Mouse (Mus musculus) G1E-ER4 (cell line): ENCODE results near the gene Nrip1. TPM values are rescaled to one million over a fixed set of nuclear protein-coding genes. Genes with fewer than 3 reads are reported as not detected.

Experiments used
- GATA1 ChIP-seq: IDR thresholded peaks from one replicate; pipeline ENCODE4 v1.8.0; 2012; ENCODE audit warnings: low read length, inconsistent platforms
- polyA plus RNA-seq: library from polyadenylated mRNA; stranded (reverse); fragments of >175 nt; gene quantifications from 2 replicates; pipeline ENCODE4 v1.2.3, GENCODE M21; 2012

The Nrip1 gene
- polyA plus RNA-seq = 13.6 and 17.2 TPM in 2 replicates

DNA sequence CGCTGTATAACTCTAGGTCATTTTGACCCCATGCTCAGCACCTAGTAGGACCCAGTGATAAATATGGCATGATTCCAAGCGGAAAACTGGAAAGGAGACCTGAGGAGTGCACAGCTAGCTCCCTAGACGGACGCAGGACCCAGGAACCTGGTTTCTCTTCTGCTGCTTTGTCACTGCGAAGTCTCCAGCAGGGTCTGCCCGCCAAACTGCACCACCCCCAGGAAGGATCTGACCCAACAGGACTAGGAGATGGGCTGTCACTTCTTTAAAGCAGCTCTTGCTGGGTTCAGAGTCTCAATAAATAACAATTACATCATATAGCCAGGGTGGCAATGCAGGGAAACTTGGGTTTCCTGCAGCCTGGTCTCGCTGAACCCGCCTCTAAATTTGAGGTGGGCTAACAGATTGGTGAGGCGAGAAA is at the start of gene Nrip1:
Nrip1 (minus strand) TSS at position 157 of the 421 bp plus-strand sequence.
- no peak for TF ChIP-seq GATA1

- TF ChIP-seq GATA1 = no peak
Observed at GRCm38 (mm10) chr16:76422531-76422930, 48.9 kb upstream of the Nrip1 start.

- no peak for TF ChIP-seq GATA1
Observed at GRCm38 (mm10) chr16:76419849-76420248, 46.2 kb upstream of the Nrip1 start.

- TF ChIP-seq GATA1 = no peak
Observed at GRCm38 (mm10) chr16:76416477-76416876, 42.9 kb upstream of the Nrip1 start.

DNA sequence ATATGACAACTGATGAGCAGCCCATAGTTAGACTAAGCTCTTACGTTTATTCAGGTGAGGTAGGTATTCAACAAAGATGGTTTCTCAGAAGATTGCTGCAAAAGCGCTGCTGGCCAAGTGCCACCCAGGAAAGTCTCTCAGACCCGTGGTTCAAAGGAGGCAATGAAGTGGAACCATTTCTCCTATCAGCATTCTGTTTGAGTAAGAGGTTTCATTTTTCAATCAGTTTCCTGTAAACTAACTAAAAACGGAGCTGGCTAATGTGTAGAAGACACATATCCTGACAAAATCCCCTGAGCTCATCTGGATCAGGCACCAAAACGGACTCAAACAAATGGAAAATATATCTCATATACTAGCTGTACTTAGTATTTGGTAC is 42.4 kb upstream of the Nrip1 start:
- TF ChIP-seq GATA1 = no peak

- no peak for TF ChIP-seq GATA1
Observed at GRCm38 (mm10) chr16:76415407-76416059, 41.9 kb upstream of the Nrip1 start.

DNA sequence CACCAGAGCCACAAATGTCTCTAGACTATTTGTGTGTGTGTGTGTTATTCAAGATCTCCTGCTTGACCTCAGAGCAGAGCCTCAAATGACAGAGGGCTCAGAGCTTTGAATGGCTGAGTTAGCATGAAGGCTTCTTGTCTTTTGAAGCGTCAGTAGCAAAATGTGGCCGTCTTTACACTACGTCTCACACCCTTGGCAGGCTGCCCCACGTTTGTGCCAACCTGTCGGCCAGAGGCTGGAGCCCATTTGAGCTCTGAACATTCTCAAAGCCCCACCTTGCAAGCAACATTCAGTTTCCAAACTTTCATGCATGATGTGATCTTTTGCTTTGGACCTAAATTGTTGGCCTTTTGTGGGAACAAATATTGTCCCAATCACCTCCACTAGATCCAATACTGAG is 40.9 kb upstream of the Nrip1 start:
- no peak for TF ChIP-seq GATA1

GRCm38 (mm10) chr16:76413581-76413980 is 40.0 kb upstream of the Nrip1 start:
- no peak for TF ChIP-seq GATA1

DNA sequence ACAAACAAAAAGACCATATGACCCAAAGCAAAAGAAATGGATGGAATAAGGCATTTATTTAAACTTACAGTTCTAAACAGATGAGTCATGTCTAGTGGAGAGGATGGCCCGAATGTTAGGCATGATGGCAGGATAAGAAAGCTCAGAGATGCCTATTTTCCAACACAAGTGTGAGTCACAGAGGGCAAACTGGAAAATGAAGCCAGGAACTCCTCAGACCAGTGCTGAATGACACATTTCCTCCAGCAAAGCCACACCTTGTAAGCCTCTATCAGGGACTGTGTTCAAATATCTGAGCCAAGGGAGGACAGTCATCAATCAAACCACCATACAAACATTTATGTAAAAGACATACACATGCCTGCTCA is 35.7 kb upstream of the Nrip1 start:
- no peak for TF ChIP-seq GATA1

DNA sequence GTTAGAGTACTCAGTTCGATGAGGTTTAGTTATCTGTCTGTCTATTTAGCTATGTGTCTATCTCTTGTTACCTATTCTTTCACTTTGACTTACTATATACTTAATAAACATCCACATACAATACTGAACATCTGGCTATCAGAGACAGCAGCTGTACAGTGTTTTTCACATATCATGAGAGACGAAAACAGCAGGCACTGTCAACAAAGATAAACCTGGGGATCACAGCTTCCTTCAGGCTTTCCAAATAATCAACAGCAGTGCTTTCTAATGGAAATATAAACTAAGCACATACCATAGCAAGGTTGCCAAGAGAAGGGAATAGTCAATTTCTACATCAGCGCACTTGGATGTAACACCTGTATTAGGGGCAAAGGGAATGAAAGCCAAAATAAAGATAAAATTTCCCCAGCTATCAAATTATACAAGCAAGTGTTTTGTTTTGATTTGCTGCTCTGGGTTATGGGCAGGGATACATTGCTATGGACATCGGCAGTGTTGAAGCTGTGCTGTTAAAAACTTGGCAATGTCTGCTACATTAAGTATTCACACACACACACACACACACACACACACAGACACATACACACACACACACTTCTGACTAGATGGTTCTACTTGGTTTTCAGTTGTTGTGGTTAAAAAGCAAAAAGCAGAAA is 35.2 kb upstream of the Nrip1 start:
- no peak for TF ChIP-seq GATA1

DNA sequence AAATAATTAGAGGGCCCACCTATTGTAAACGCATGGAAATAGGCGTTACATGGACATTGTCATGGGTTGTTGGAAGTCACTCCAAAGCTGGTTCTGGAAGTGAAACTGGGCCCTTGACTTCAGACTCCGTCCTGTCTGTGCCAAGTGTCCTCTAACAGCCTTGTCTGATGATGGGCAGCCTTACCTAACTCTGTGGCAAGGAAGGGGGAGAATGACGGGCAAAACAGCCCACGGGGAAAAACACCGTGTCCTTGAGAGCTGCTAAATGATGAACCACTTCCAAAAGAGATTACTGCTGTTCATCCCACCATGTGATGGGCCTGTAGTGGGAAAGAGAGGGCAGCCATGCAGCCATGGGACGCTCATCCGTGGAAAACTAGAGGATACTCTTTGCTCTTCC is 34.6 kb upstream of the Nrip1 start:
- TF ChIP-seq GATA1 = no peak

DNA sequence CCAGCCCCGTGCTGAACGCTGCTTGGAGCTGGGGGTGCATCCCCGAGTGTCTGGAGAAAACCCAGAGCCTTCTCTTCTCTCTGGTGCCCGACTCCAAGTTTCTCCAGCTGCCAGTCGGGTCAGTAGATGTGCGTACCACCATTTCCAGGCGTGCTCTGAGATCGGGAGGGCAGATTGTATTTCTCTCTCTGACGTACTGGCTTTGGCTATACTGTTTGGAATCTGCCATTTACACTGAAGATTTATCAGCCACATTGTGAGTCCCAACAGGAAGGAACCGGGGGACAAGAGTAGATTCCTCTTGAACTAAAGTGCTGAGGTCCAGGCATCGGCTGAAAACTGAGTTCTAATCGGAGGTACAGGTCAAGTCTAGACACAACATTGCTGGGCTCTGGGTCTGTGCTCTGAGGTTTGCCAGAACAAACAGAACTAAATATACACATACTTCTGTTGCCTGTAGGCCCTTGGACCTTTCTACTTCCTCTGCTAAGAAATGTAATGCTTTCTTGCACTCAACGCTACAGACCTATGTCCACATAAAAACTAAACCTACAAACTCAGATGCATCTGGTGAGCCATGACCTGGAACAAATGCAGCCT is 33.8 kb upstream of the Nrip1 start:
- TF ChIP-seq GATA1 = no peak

DNA sequence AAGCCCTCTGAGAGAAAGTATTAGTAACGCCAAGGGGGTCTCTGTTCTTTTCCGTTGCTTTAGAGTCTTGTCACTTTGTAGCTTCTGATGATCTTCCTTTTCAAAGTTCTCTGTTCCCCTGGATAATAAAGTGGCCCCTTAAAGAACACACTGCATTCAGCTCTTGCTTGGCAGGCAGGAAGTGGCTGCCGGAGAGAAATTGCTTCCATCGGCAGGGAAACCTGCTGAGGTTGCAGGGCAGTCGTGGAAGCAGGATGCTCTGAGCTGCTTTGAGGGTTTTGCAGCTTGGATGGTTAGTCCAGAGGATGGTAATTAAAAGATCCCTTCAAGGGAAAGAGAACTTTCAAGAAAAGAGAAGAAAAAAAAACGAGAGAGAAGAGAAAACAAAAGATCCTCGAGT is 33.3 kb upstream of the Nrip1 start:
- no peak for TF ChIP-seq GATA1

- no peak for TF ChIP-seq GATA1
Observed at GRCm38 (mm10) chr16:76406319-76406718, 32.7 kb upstream of the Nrip1 start.

GRCm38 (mm10) chr16:76396512-76396911 is 22.9 kb upstream of the Nrip1 start:
- no peak for TF ChIP-seq GATA1

GRCm38 (mm10) chr16:76393267-76393666 is 19.6 kb upstream of the Nrip1 start:
- no peak for TF ChIP-seq GATA1

DNA sequence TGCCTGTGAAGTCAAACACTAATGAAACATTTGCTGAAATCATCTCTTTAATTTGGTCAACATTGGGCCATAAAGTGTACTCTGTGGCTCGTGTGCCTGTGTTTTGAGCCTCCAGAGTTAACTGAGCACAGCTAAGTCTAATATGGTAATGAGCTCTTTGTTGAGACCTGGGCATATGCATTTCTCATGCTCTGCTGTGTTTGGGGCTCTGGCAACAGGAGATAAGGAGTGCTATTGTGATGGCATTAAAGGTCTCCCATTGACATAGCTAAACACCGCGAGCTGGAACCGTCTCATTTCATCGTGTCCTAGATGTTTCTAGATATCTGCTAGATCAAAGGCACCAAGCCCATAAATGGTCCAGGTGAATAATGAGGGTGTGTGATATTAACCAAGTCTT is 12.9 kb upstream of the Nrip1 start:
- TF ChIP-seq GATA1 = no peak
